Mouse (Mus musculus) frontal cortex, postnatal 10 days (tissue): ENCODE data around the gene Nptx1.

ENCODE experiments used
- DNase-seq, 2 experiments: peaks; one replicate each; pipeline ENCODE4 v3.0.0; 2022; ENCODE audit warnings: low spot score in 2 of 2, mixed read lengths in 1 of 2

Gene Nptx1

GRCm38 (mm10) chr11:119547183-119547921 is at the start of gene Nptx1:
Gene Nptx1, minus strand, starts transcription at chr11:119547753.
- peak in 1 of 2 experiments; percentile 68 for DNase-seq

- DNase-seq: no peak
Observed at GRCm38 (mm10) chr11:119593966-119594365, 46.4 kb upstream of the Nptx1 start.

- DNase-seq: no peak
Observed at GRCm38 (mm10) chr11:119589242-119589641, 41.7 kb upstream of the Nptx1 start.

GRCm38 (mm10) chr11:119587112-119587511 is 39.6 kb upstream of the Nptx1 start:
- DNase-seq: no peak

GRCm38 (mm10) chr11:119586511-119586910 is 39.0 kb upstream of the Nptx1 start:
- DNase-seq: no peak

GRCm38 (mm10) chr11:119577721-119578120 is 30.2 kb upstream of the Nptx1 start:
- no peak for DNase-seq

GRCm38 (mm10) chr11:119576855-119577254 is 29.3 kb upstream of the Nptx1 start:
- DNase-seq: no peak

- no peak for DNase-seq
Observed at GRCm38 (mm10) chr11:119572316-119573010, 24.9 kb upstream of the Nptx1 start.

GRCm38 (mm10) chr11:119566188-119566587 is 18.6 kb upstream of the Nptx1 start:
- no peak for DNase-seq

GRCm38 (mm10) chr11:119565684-119566083 is 18.1 kb upstream of the Nptx1 start:
- DNase-seq: no peak

- DNase-seq: no peak
Observed at GRCm38 (mm10) chr11:119565021-119565420, 17.5 kb upstream of the Nptx1 start.

GRCm38 (mm10) chr11:119564383-119564782 is 16.8 kb upstream of the Nptx1 start:
- no peak for DNase-seq

- DNase-seq: no peak
Observed at GRCm38 (mm10) chr11:119563166-119563565, 15.6 kb upstream of the Nptx1 start.

GRCm38 (mm10) chr11:119562286-119562685 is 14.7 kb upstream of the Nptx1 start:
- DNase-seq: no peak

GRCm38 (mm10) chr11:119558870-119559610 is 11.5 kb upstream of the Nptx1 start:
- DNase-seq: no peak

- DNase-seq: no peak
Observed at GRCm38 (mm10) chr11:119557940-119558869, 10.7 kb upstream of the Nptx1 start.

GRCm38 (mm10) chr11:119555170-119555569 is 7.6 kb upstream of the Nptx1 start:
- no peak for DNase-seq

GRCm38 (mm10) chr11:119554706-119555105 is 7.2 kb upstream of the Nptx1 start:
- no peak for DNase-seq

- no peak for DNase-seq
Observed at GRCm38 (mm10) chr11:119552902-119553802, 5.6 kb upstream of the Nptx1 start.

GRCm38 (mm10) chr11:119552301-119552700 is 4.7 kb upstream of the Nptx1 start:
- DNase-seq: no peak
